In the genomic region with DNA sequence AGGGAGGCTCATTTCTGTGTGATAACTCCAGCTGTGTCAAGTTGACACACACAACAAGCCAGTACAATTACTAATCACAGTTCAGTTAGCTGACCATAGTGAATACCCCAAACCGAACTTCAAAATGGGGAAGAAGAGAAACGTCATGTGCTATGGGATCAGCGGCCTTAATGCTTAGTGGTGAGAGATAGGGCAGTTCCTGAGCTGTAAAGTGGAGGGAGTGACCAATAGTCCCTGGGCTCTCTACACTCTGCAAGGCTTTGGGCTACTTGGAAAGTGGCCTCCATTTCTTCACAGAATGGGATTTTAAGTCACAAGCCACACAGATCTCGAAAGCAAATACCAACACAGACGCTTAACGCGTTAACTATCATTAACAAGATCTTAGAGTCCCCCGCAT, we compare ENCODE assay signal across 8 mouse cellular contexts. TPM values are rescaled to one million over a fixed set of nuclear protein-coding genes. Genes with fewer than 3 reads are reported as not detected.
DNase-seq lines count a peak whose midpoint lies in the region; ATAC-seq and TF ChIP-seq lines count a peak whose summit lies in the region.

No protein-coding gene starts in this region.

- H3K9me3 ChIP-seq in heart, embryonic 12.5 days (replicated peaks): no peaks in the 10 kb centered on the region
- no peaks in the 10 kb centered on the region for H3K9me3 ChIP-seq in ES-E14 (ENCODE audit: control insufficient read depth, insufficient read depth, low read depth, low read length)
- H3K9me3 ChIP-seq in forebrain, postnatal 0 days (ENCODE audit: low read length): no peaks in the 10 kb centered on the region
- no peaks in the 10 kb centered on the region for H3K9me3 ChIP-seq in megakaryocyte, embryonic 14.5 days

- no peaks in the 10 kb centered on the region for H3K27me3 ChIP-seq in heart, embryonic 12.5 days (replicated peaks)
- H3K27me3 ChIP-seq in forebrain, postnatal 0 days (ENCODE audit: insufficient read depth, low read length): no peaks in the 10 kb centered on the region
- H3K27me3 ChIP-seq in megakaryocyte, embryonic 14.5 days (replicated peaks): peaks cover 2% of the 10 kb centered on the region

- no peak for DNase-seq in heart, adult 18-20 months
- no peak for DNase-seq in ES-E14 (ENCODE audit: low read depth, low spot score)
- no peak for DNase-seq in forebrain, postnatal 0 days
- DNase-seq in right cerebral cortex, adult 18-20 months: no peak
- no peak for DNase-seq in cerebellum, postnatal 10 days
- no peak for DNase-seq in embryo, embryonic 10 days (ENCODE audit: low spot score)

- H3K27ac ChIP-seq in heart, embryonic 12.5 days (ENCODE audit: poor library complexity, severe bottlenecking): peak overlapping the region; percentile 96; the same call in 1 of the 2 replicates
- no peak overlapping the region for H3K27ac ChIP-seq in ES-E14 (ENCODE audit: insufficient read depth, low read depth, low read length, poor library complexity, severe bottlenecking)
- H3K27ac ChIP-seq in forebrain, postnatal 0 days (ENCODE audit: low read depth, low read length): no peak overlapping the region; the same call in 1 of the 2 replicates

- peak overlapping the region; percentile 94 for H3K9ac ChIP-seq in heart, embryonic 12.5 days
- peak overlapping the region; percentile 86; the same call in 1 of the 2 replicates for H3K9ac ChIP-seq in ES-E14 (ENCODE audit: insufficient read depth, low read depth, low read length, poor library complexity, severe bottlenecking)
- H3K9ac ChIP-seq in forebrain, postnatal 0 days: peak overlapping the region; percentile 90

- peak overlapping the region; percentile 84 for H3K4me3 ChIP-seq in heart, embryonic 12.5 days
- peak overlapping the region; percentile 90 to 99 for H3K4me3 ChIP-seq in ES-E14 (ENCODE audit: insufficient read depth in 1 of 2, low read depth in 1 of 2, low read length in 2 of 2, poor library complexity in 1 of 2, severe bottlenecking in 1 of 2)
- H3K4me3 ChIP-seq in forebrain, postnatal 0 days (ENCODE audit: low read depth, low read length): peak overlapping the region; percentile 93
- peak overlapping the region; percentile 97 for H3K4me3 ChIP-seq in megakaryocyte, embryonic 14.5 days (replicated peaks)

- no peak for TF ChIP-seq CTCF in forebrain, postnatal 0 days (IDR thresholded peaks at IDR 0.05; ENCODE audit: low read depth)

- in situ Hi-C loops in ES-E14 (cut with MboI; ENCODE audit: low sequenced_read_pairs in 2 of 2, unreplicated experiment in 2 of 2): no loop called here

- peaks cover 35% of the 10 kb centered on the region for H3K4me1 ChIP-seq in heart, embryonic 12.5 days (replicated peaks)
- peaks cover 2 to 8% of the 10 kb centered on the region in 2 experiments; a peak in 1 of 4 replicates for H3K4me1 ChIP-seq in ES-E14 (ENCODE audit: control insufficient read depth in 2 of 2, insufficient read depth in 2 of 2, low read length in 2 of 2, poor library complexity in 1 of 2)
- H3K4me1 ChIP-seq in forebrain, postnatal 0 days (ENCODE audit: insufficient read depth): peaks cover 16% of the 10 kb centered on the region
- H3K4me1 ChIP-seq in megakaryocyte, embryonic 14.5 days: peaks cover 63% of the 10 kb centered on the region

- peak overlapping the region; percentile 93 for H3K4me2 ChIP-seq in heart, embryonic 12.5 days
- peak overlapping the region; percentile 89 for H3K4me2 ChIP-seq in forebrain, postnatal 0 days (ENCODE audit: low read depth)

- WGBS in heart, embryonic 12.5 days: 23% methylated on average over 8 of the region's 8 CpGs
- WGBS in forebrain, postnatal 0 days: 31% methylated on average over 8 of the region's 8 CpGs

- peaks cover 36% of the 10 kb centered on the region for H3K36me3 ChIP-seq in heart, embryonic 12.5 days
- H3K36me3 ChIP-seq in ES-E14 (ENCODE audit: control insufficient read depth, insufficient read depth, low read length, poor library complexity, severe bottlenecking): peaks cover 2% of the 10 kb centered on the region; the same call in 1 of the 2 replicates
- peaks cover 13% of the 10 kb centered on the region for H3K36me3 ChIP-seq in forebrain, postnatal 0 days (ENCODE audit: insufficient read depth)
- peaks cover 44% of the 10 kb centered on the region for H3K36me3 ChIP-seq in megakaryocyte, embryonic 14.5 days (replicated peaks; ENCODE audit: low read length)

- no peak for ATAC-seq in heart, embryonic 12.5 days (ENCODE audit: insufficient number of reproducible peaks, low FRiP score)
- ATAC-seq in forebrain, postnatal 0 days: no peak

TF ChIP-seq in ES-E14, 5 proteins besides CTCF, POLR2A, EP300 and RAD21:
- TF ChIP-seq CHD2 (IDR thresholded peaks at IDR 0.05; ENCODE audit: low read depth, low read length) (no peak), ZC3H11A (IDR thresholded peaks at IDR 0.05; ENCODE audit: borderline replicate concordance, low read depth, low read length) (no peak), ZNF384 (IDR thresholded peaks at IDR 0.05; ENCODE audit: low read depth, low read length) (no peak), MAFK (IDR thresholded peaks at IDR 0.05; ENCODE audit: insufficient read depth, low read depth, low read length) (no peak), HCFC1 (IDR thresholded peaks at IDR 0.05; ENCODE audit: borderline replicate concordance, insufficient read depth, low read length) (no peak)

RNA-seq across cellular contexts. Expression of gene 0610012G03Rik, which starts 1.0 kb away (rescaled TPM):
- polyA plus RNA-seq in heart, embryonic 12.5 days (2016; fragmentation: Nextera tagmentation; extraction: Ambion mirVana): 90.3 and 91.4 TPM in 2 replicates
- total RNA-seq in heart, adult 18-20 months (2021): 10 to 100 TPM; 74.8 to 79.2 TPM
- total RNA-seq in ES-E14 (2012; rRNA removed): 27.5 and 27.8 TPM in 2 replicates
- total RNA-seq in forebrain, postnatal 0 days (2014; rRNA removed): 81.0 and 95.7 TPM in 2 replicates
- polyA plus RNA-seq in forebrain, postnatal 0 days (2015; fragmentation: Nextera tagmentation; extraction: Ambion mirVana): 151 and 177 TPM in 2 replicates
- 126 and 272 TPM in 2 replicates for polyA plus RNA-seq in megakaryocyte, embryonic 14.5 days (2012; ENCODE audit: insufficient read depth, low replicate concordance)

RNA-seq across cellular contexts. Expression of gene Ncbp2, which starts 1.0 kb away (rescaled TPM):
- 79.4 and 85.0 TPM in 2 replicates for polyA plus RNA-seq in heart, embryonic 12.5 days (2016; fragmentation: Nextera tagmentation; extraction: Ambion mirVana)
- 10 to 100 TPM; 24.8 to 26.4 TPM for total RNA-seq in heart, adult 18-20 months (2021)
- total RNA-seq in ES-E14 (2012; rRNA removed): 82.0 and 84.4 TPM in 2 replicates
- total RNA-seq in forebrain, postnatal 0 days (2014; rRNA removed): 29.9 and 39.3 TPM in 2 replicates
- 66.3 and 67.1 TPM in 2 replicates for polyA plus RNA-seq in forebrain, postnatal 0 days (2015; fragmentation: Nextera tagmentation; extraction: Ambion mirVana)
- polyA plus RNA-seq in megakaryocyte, embryonic 14.5 days (2012; ENCODE audit: insufficient read depth, low replicate concordance): 12.9 and 80.8 TPM in 2 replicates

RNA-seq across cellular contexts. Expression of gene Pigz, which starts 13.7 kb away (rescaled TPM):
- polyA plus RNA-seq in heart, embryonic 12.5 days (2016; fragmentation: Nextera tagmentation; extraction: Ambion mirVana): 0.32 and 0.52 TPM in 2 replicates
- 1 to 10 TPM; 2.2 to 3.5 TPM for total RNA-seq in heart, adult 18-20 months (2021)
- total RNA-seq in ES-E14 (2012; rRNA removed): 0.42 and 0.71 TPM in 2 replicates
- total RNA-seq in forebrain, postnatal 0 days (2014; rRNA removed): 1.4 and 4.1 TPM in 2 replicates
- polyA plus RNA-seq in forebrain, postnatal 0 days (2015; fragmentation: Nextera tagmentation; extraction: Ambion mirVana): 2.9 TPM in 2 replicates
- polyA plus RNA-seq in megakaryocyte, embryonic 14.5 days (2012; ENCODE audit: insufficient read depth, low replicate concordance): 0.30 TPM in 1 of 2 replicates, not detected in the other

RNA-seq across cellular contexts. Expression of gene Senp5, which starts 55.8 kb away (rescaled TPM):
- polyA plus RNA-seq in heart, embryonic 12.5 days (2016; fragmentation: Nextera tagmentation; extraction: Ambion mirVana): 17.1 and 17.9 TPM in 2 replicates
- total RNA-seq in heart, adult 18-20 months (2021): 10 to 100 TPM; 12.1 to 13.0 TPM
- total RNA-seq in ES-E14 (2012; rRNA removed): 12.6 and 16.3 TPM in 2 replicates
- total RNA-seq in forebrain, postnatal 0 days (2014; rRNA removed): 27.2 and 29.5 TPM in 2 replicates
- polyA plus RNA-seq in forebrain, postnatal 0 days (2015; fragmentation: Nextera tagmentation; extraction: Ambion mirVana): 6.9 and 11.0 TPM in 2 replicates
- polyA plus RNA-seq in megakaryocyte, embryonic 14.5 days (2012; ENCODE audit: insufficient read depth, low replicate concordance): 1.5 and 1.9 TPM in 2 replicates
